Comparison of ENCODE assay signal across 13 mouse cellular contexts in genomic region chr10:56982526-56983190, GRCm38 (mm10).
"Had no signal": no experiment of that assay in that cellular context is flagged by ENCODE, and none has a peak within 500 bp of the region (broad histone marks: within the 10 kb centered on the region; RNA-seq: fewer than 3 reads in every experiment).

No protein-coding gene starts in this region.

- H3K4me1 ChIP-seq: liver, embryonic 12.5 days; midbrain, embryonic 13.5 days; neural tube, embryonic 15.5 days had no signal

- H3K27ac ChIP-seq: limb, embryonic 15.5 days; liver, embryonic 12.5 days; lung, embryonic 15.5 days; midbrain, embryonic 13.5 days; neural tube, embryonic 15.5 days; stomach, postnatal 0 days had no signal

- H3K36me3 ChIP-seq: limb, embryonic 15.5 days; liver, embryonic 12.5 days; lung, embryonic 15.5 days; midbrain, embryonic 13.5 days; neural tube, embryonic 15.5 days had no signal

- DNase-seq: kidney, postnatal 10 days; kidney, postnatal 4 days; right cerebral cortex, adult 18-20 months; right cerebral cortex, postnatal 25 days; thymus, adult 18-20 months; thymus, postnatal 14 days had no signal

- H3K27me3 ChIP-seq: limb, embryonic 15.5 days; liver, embryonic 12.5 days; lung, embryonic 15.5 days; midbrain, embryonic 13.5 days; neural tube, embryonic 15.5 days had no signal

- H3K4me2 ChIP-seq: limb, embryonic 15.5 days; liver, embryonic 12.5 days; lung, embryonic 15.5 days; midbrain, embryonic 13.5 days; neural tube, embryonic 15.5 days had no signal

- H3K4me3 ChIP-seq: limb, embryonic 15.5 days; liver, embryonic 12.5 days; lung, embryonic 15.5 days; midbrain, embryonic 13.5 days; myocyte; neural tube, embryonic 15.5 days had no signal

- ATAC-seq: liver, embryonic 12.5 days; midbrain, embryonic 13.5 days had no signal

- H3K9ac ChIP-seq: limb, embryonic 15.5 days; liver, embryonic 12.5 days; lung, embryonic 15.5 days; midbrain, embryonic 13.5 days; neural tube, embryonic 15.5 days had no signal

- H3K9me3 ChIP-seq: limb, embryonic 15.5 days; liver, embryonic 12.5 days; lung, embryonic 15.5 days; midbrain, embryonic 13.5 days; neural tube, embryonic 15.5 days had no signal
